Mouse (Mus musculus): ENCODE measurements around the gene Atxn2.
"Not testable (repeated sequence)": the region's sequence is repeated elsewhere in the genome, so short reads cannot be mapped to it uniquely, and the experiment has no call there.

- not testable (repeated sequence) for TF ChIP-seq CTCF (IDR thresholded peaks at IDR 0.05; ENCODE audit: extremely low read depth, insufficient read depth, insufficient read length, insufficient replicate concordance); POLR2A (IDR thresholded peaks at IDR 0.05; ENCODE audit: low read depth, low read length)
These were observed 36.9 kb downstream of the Atxn2 start for GRCm38 (mm10) chr5:121747884-121748594.
